Mouse (Mus musculus) cerebellum, postnatal 4 days (tissue): ENCODE measurements around the gene Gsto2.
"Not testable (repeated sequence)": the region's sequence is repeated elsewhere in the genome, so short reads cannot be mapped to it uniquely, and the experiment has no call there.

ENCODE experiments used
- DNase-seq, 2 experiments: peaks; one replicate each; pipeline ENCODE4 v3.0.0; 2022; ENCODE audit warnings: low spot score in 2 of 2, mixed read lengths in 1 of 2

Gene Gsto2

GRCm38 (mm10) chr19:47865353-47865947 lies at the start of gene Gsto2:
Gsto2 (plus strand) TSS chr19:47865534.
- peak; percentile 91 to 94 for DNase-seq

GRCm38 (mm10) chr19:47817692-47818091 lies 47.6 kb upstream of the Gsto2 start:
- no peak for DNase-seq

- peak; percentile 55 to 76 for DNase-seq
These were observed 44.4 kb upstream of the Gsto2 start for GRCm38 (mm10) chr19:47820832-47821493.

GRCm38 (mm10) chr19:47821494-47821872 lies 43.9 kb upstream of the Gsto2 start:
- no peak for DNase-seq

GRCm38 (mm10) chr19:47822143-47822796 lies 43.1 kb upstream of the Gsto2 start:
- DNase-seq = no peak

- DNase-seq = no peak
These were observed 41.3 kb upstream of the Gsto2 start for GRCm38 (mm10) chr19:47824026-47824425.

GRCm38 (mm10) chr19:47829913-47830450 lies 35.4 kb upstream of the Gsto2 start:
- DNase-seq = no peak

- DNase-seq = no peak
These were observed 34.2 kb upstream of the Gsto2 start for GRCm38 (mm10) chr19:47831111-47831510.

- DNase-seq = no peak
These were observed 33.0 kb upstream of the Gsto2 start for GRCm38 (mm10) chr19:47832316-47832715.

GRCm38 (mm10) chr19:47834614-47835013 lies 30.7 kb upstream of the Gsto2 start:
- no peak for DNase-seq

- no peak for DNase-seq
These were observed 29.6 kb upstream of the Gsto2 start for GRCm38 (mm10) chr19:47835776-47836175.

- DNase-seq = peak; percentile 48 to 74
These were observed 28.4 kb upstream of the Gsto2 start for GRCm38 (mm10) chr19:47836701-47837526.

GRCm38 (mm10) chr19:47837527-47837901 lies 27.8 kb upstream of the Gsto2 start:
- DNase-seq = no peak

GRCm38 (mm10) chr19:47841234-47841633 lies 24.1 kb upstream of the Gsto2 start:
- DNase-seq = not testable (repeated sequence)

- no peak for DNase-seq
These were observed 15.6 kb upstream of the Gsto2 start for GRCm38 (mm10) chr19:47849735-47850134.

GRCm38 (mm10) chr19:47852131-47852530 lies 13.2 kb upstream of the Gsto2 start:
- not testable (repeated sequence) for DNase-seq

GRCm38 (mm10) chr19:47853053-47853452 lies 12.3 kb upstream of the Gsto2 start:
- DNase-seq = no peak

GRCm38 (mm10) chr19:47853951-47854795 lies 11.2 kb upstream of the Gsto2 start:
- DNase-seq = no peak

- DNase-seq = peak; percentile 70 to 83
These were observed 10.2 kb upstream of the Gsto2 start, which contains the start of gene Gsto1 for GRCm38 (mm10) chr19:47854796-47855783. Gsto1 (plus strand) TSS chr19:47854970.
